Mouse (Mus musculus): Measurements from ENCODE around the gene Foxn3.

The Foxn3 gene

GRCm38 (mm10) chr12:99563219-99564059 lies at the start of gene Foxn3:
Gene Foxn3 (minus strand): TSS chr12:99563582.
- DNase-seq (ENCODE audit: low spot score in 2 of 2): peak; percentile 57 to 80

- no peak for DNase-seq (ENCODE audit: low spot score in 2 of 2)
Measured at GRCm38 (mm10) chr12:99612181-99612871, 48.9 kb upstream of the Foxn3 start.

GRCm38 (mm10) chr12:99610868-99611267 lies 47.5 kb upstream of the Foxn3 start:
- DNase-seq (ENCODE audit: low spot score in 2 of 2): no peak

GRCm38 (mm10) chr12:99610069-99610815 lies 46.9 kb upstream of the Foxn3 start:
- DNase-seq (ENCODE audit: low spot score in 2 of 2): no peak

- DNase-seq (ENCODE audit: low spot score in 2 of 2): no peak
Measured at GRCm38 (mm10) chr12:99609643-99610042, 46.3 kb upstream of the Foxn3 start.

- DNase-seq (ENCODE audit: low spot score in 2 of 2): no peak
Measured at GRCm38 (mm10) chr12:99608279-99608955, 45.0 kb upstream of the Foxn3 start.

- DNase-seq (ENCODE audit: low spot score in 2 of 2): no peak
Measured at GRCm38 (mm10) chr12:99603381-99603780, 40.0 kb upstream of the Foxn3 start.

- no peak for DNase-seq (ENCODE audit: low spot score in 2 of 2)
Measured at GRCm38 (mm10) chr12:99601841-99602240, 38.5 kb upstream of the Foxn3 start.

- DNase-seq (ENCODE audit: low spot score in 2 of 2): no peak
Measured at GRCm38 (mm10) chr12:99601392-99601791, 38.0 kb upstream of the Foxn3 start.

GRCm38 (mm10) chr12:99599606-99600005 lies 36.2 kb upstream of the Foxn3 start:
- DNase-seq (ENCODE audit: low spot score in 2 of 2): no peak

- DNase-seq (ENCODE audit: low spot score in 2 of 2): no peak
Measured at GRCm38 (mm10) chr12:99596397-99596796, 33.0 kb upstream of the Foxn3 start.

GRCm38 (mm10) chr12:99587338-99587737 lies 24.0 kb upstream of the Foxn3 start:
- no peak for DNase-seq (ENCODE audit: low spot score in 2 of 2)

GRCm38 (mm10) chr12:99579989-99580388 lies 16.6 kb upstream of the Foxn3 start:
- no peak for DNase-seq (ENCODE audit: low spot score in 2 of 2)

- DNase-seq (ENCODE audit: low spot score in 2 of 2): no peak
Measured at GRCm38 (mm10) chr12:99576682-99577081, 13.3 kb upstream of the Foxn3 start.

- DNase-seq (ENCODE audit: low spot score in 2 of 2): no peak
Measured at GRCm38 (mm10) chr12:99574299-99574698, 10.9 kb upstream of the Foxn3 start.

- DNase-seq (ENCODE audit: low spot score in 2 of 2): no peak
Measured at GRCm38 (mm10) chr12:99573036-99573435, 9.7 kb upstream of the Foxn3 start.

GRCm38 (mm10) chr12:99571999-99572398 lies 8.6 kb upstream of the Foxn3 start:
- no peak for DNase-seq (ENCODE audit: low spot score in 2 of 2)

GRCm38 (mm10) chr12:99570197-99570956 lies 7.0 kb upstream of the Foxn3 start:
- DNase-seq (ENCODE audit: low spot score in 2 of 2): peak; percentile 65 to 87

GRCm38 (mm10) chr12:99565606-99566005 lies 2.2 kb upstream of the Foxn3 start:
- DNase-seq (ENCODE audit: low spot score in 2 of 2): no peak

- no peak for DNase-seq (ENCODE audit: low spot score in 2 of 2)
Measured at GRCm38 (mm10) chr12:99564301-99564910, 1.0 kb upstream of the Foxn3 start.

GRCm38 (mm10) chr12:99562867-99563189 lies 554 bp downstream of the Foxn3 start:
- DNase-seq (ENCODE audit: low spot score in 2 of 2): no peak
